Mouse (Mus musculus): ENCODE data around the gene Ptpn20.
A peak's percentile ranks its signal among the peaks of the same experiment; 100 is the strongest.

Gene Ptpn20

GRCm38 (mm10) chr14:33673350-33674087, 84.5 kb downstream of the Ptpn20 start:
- peak in 1 of 2 experiments; percentile 59 for DNase-seq (ENCODE audit: low spot score in 2 of 2)

- DNase-seq (ENCODE audit: low spot score in 2 of 2) = no peak
Measured at GRCm38 (mm10) chr14:33677996-33678395, 89.0 kb downstream of the Ptpn20 start.

- no peak for DNase-seq (ENCODE audit: low spot score in 2 of 2)
Measured at GRCm38 (mm10) chr14:33678740-33679139, 89.7 kb downstream of the Ptpn20 start.

- DNase-seq (ENCODE audit: low spot score in 2 of 2) = no peak
Measured at GRCm38 (mm10) chr14:33680621-33681020, 91.6 kb downstream of the Ptpn20 start.

GRCm38 (mm10) chr14:33682768-33683167, 93.8 kb downstream of the Ptpn20 start:
- no peak for DNase-seq (ENCODE audit: low spot score in 2 of 2)

- no peak for DNase-seq (ENCODE audit: low spot score in 2 of 2)
Measured at GRCm38 (mm10) chr14:33683701-33684100, 94.7 kb downstream of the Ptpn20 start.

GRCm38 (mm10) chr14:33687444-33688028, 98.5 kb downstream of the Ptpn20 start:
- DNase-seq (ENCODE audit: low spot score in 2 of 2) = no peak

- peak in 1 of 2 experiments; percentile 28 for DNase-seq (ENCODE audit: low spot score in 2 of 2)
Measured at GRCm38 (mm10) chr14:33689044-33689443, 100.0 kb downstream of the Ptpn20 start.
